Mouse (Mus musculus) liver, postnatal 0 days (tissue): ENCODE measurements around the gene Klk1b4. TPM values are rescaled to one million over a fixed set of nuclear protein-coding genes. Genes with fewer than 3 reads are reported as not detected.
"Not testable (repeated sequence)": the region's sequence is repeated elsewhere in the genome, so short reads cannot be mapped to it uniquely, and the experiment has no call there.

Experiments used
- ATAC-seq: fragments of 200-750 bp; cut with Nextera tagmentation; 2 replicates; pipeline ENCODE4 v1.8.0; 2017; ENCODE audit warnings: mild to moderate bottlenecking, moderate library complexity
- DNase-seq: peaks from one replicate; pipeline ENCODE4 v3.0.0-alpha.2; 2016
- H3K27ac ChIP-seq: fragments of 300-500 bp; sonication (generic); 2 replicates; pipeline ENCODE4 v1.5.1; 2014; ENCODE audit warnings: antibody characterized with exemption, moderate library complexity, mild to moderate bottlenecking, low read depth
- H3K27me3 ChIP-seq: fragments of 300-500 bp; sonication (generic); 2 replicates; pipeline ENCODE4 v1.6.1; 2014; ENCODE audit warnings: low read length, control low read depth, mixed read lengths; ENCODE audit not compliant: insufficient read depth
- H3K36me3 ChIP-seq: fragments of 300-500 bp; sonication (generic); replicated peaks from 2 replicates; pipeline ENCODE4 v1.6.1; 2014; ENCODE audit warnings: mild to moderate bottlenecking, control low read depth, low read length, moderate library complexity, mixed read lengths; ENCODE audit not compliant: insufficient read depth
- H3K4me1 ChIP-seq: fragments of 300-500 bp; sonication (generic); 2 replicates; pipeline ENCODE4 v1.6.1; 2014; ENCODE audit warnings: antibody characterized with exemption, mild to moderate bottlenecking, control low read depth; ENCODE audit not compliant: insufficient read depth
- H3K4me2 ChIP-seq: fragments of 300-500 bp; sonication (generic); 2 replicates; pipeline ENCODE4 v1.6.1; 2014; ENCODE audit warnings: low read depth, mild to moderate bottlenecking, low read length, moderate library complexity, mixed read lengths
- H3K4me3 ChIP-seq: fragments of 300-500 bp; sonication (generic); 2 replicates; pipeline ENCODE4 v1.5.1; 2014; ENCODE audit warnings: low read depth, low read length
- H3K9ac ChIP-seq: fragments of 300-500 bp; sonication (generic); replicated peaks from 2 replicates; pipeline ENCODE4 v1.6.1; 2014; ENCODE audit warnings: mild to moderate bottlenecking, moderate library complexity
- H3K9me3 ChIP-seq: fragments of 300-500 bp; sonication (generic); 2 replicates; pipeline ENCODE4 v1.6.1; 2016; ENCODE audit warnings: mild to moderate bottlenecking, control low read depth, low read length, mixed read lengths
- CTCF ChIP-seq: sonication (generic); IDR thresholded peaks from 2 replicates; pipeline ENCODE4 v1.5.1; 2016; ENCODE audit warnings: antibody characterized with exemption, low read depth
- EP300 ChIP-seq: IDR thresholded peaks from 2 replicates; pipeline ENCODE4 v1.6.1; 2016; ENCODE audit warnings: antibody characterized with exemption, low read depth, mild to moderate bottlenecking
- WGBS: fragments of 180-500 bp; shearing (Covaris S2); extraction: QIAGEN DNeasy Blood & Tissue Kit; methylation state at CpG from one replicate; pipeline ENCODE4 v1.1.7; 2014; ENCODE audit not compliant: insufficient replicate concordance; 5-methylcytosine and 5-hydroxymethylcytosine counted together
- polyA plus RNA-seq: library from polyadenylated mRNA; unstranded; fragments of >200 nt; fragmentation: Nextera tagmentation; extraction: Ambion mirVana; gene quantifications from 2 replicates; pipeline ENCODE4 v1.2.1, GENCODE M21; 2015

The Klk1b4 gene
- 0.18 TPM in 1 of 2 replicates, not detected in the other for polyA plus RNA-seq

DNA sequence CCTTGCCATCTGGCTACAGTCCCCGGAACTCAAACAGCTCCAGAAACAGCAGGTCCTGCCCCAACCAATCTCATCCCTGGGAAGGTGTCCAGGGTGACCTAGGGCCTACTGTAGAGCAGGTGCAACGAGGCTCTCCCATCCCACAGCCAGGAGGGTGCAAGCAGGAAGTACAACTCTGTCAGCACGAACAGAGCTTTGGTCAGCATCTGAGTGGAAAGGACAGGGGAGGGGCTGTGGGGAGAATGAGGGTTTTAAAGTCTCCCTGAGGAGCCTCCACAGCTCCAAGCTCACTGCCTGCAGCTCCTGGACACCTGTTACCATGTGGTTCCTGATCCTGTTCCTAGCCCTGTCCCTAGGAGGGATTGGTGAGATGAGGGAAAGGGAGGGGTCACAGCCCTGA is at the start of gene Klk1b4:
Gene Klk1b4 (plus strand): TSS at position 301 of the 400 bp plus-strand sequence.
- not testable (repeated sequence) for DNase-seq, ATAC-seq, H3K9ac ChIP-seq, H3K9me3 ChIP-seq, H3K27me3 ChIP-seq, H3K36me3 ChIP-seq, H3K4me1 ChIP-seq, H3K4me3 ChIP-seq, H3K27ac ChIP-seq, H3K4me2 ChIP-seq
- 18% methylated on average over 3 of the region's 3 CpGs for WGBS

DNA sequence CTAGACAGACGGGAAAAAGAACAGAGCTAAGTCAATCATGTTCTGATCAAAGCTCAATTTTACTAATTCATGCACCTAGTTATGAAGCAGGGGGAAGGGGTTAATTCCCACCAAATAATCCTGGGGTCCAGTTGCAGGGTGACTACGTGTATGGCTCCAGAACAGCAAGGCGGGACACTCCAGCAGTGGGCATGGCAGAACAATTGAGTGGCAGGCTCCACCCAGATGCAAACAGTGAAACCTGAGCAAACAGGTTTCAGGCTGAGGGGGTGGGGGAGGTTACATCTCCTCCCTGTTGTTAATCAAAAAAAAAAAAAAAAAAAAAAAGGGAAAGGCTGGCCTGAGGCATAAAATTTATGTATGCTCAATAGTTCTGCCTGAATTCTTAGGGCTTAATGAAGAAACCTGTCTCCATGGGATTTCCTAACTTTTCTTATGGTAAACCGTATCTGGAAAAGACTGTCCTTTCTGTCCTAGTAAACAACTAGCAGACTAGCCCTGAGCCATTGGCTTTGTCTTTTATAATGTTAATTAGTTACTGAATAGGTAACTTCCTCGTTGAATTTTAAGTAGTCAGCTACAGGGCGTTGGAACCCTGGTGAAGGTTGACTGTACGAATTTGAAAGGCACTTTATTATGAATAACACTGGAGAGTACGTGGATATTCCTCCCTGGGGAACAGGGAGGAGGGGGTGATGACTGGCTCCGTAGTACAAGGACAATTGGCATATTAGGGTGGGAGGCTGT is 27.8 kb upstream of the Klk1b4 start:
- no peak for ATAC-seq

DNA sequence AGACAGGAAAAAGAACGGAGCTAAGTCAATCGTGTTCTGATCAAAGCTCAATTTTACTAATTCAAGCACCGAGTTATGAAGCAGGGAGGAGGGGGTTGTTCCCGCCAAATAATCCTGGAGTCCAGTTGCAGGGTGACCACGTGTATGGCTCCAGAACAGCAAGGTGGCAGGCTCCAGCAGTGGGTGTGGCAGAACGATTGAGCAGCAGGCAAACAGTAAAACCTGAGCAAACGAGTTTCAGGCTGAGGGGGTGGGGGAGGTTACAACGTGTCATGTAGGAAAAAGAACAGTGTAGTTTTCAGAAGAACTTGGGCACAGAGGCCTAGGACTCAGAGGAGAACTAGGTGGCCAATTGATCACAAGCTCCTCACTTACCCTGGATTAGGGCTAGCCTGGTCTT is 20.7 kb upstream of the Klk1b4 start:
- not testable (repeated sequence) for ATAC-seq, H3K36me3 ChIP-seq, H3K9ac ChIP-seq, H3K4me2 ChIP-seq, H3K4me1 ChIP-seq, H3K27me3 ChIP-seq, H3K27ac ChIP-seq, H3K9me3 ChIP-seq, H3K4me3 ChIP-seq
- 53% methylated on average over 8 of the region's 8 CpGs for WGBS
- DNase-seq: peak; percentile 10

More for the DNA sequence above, 27.8 kb upstream of the Klk1b4 start:
- Histone ChIP-seq H3K4me1 (no peaks in the 10 kb centered on the region), H3K9me3 (no peaks in the 10 kb centered on the region), H3K27ac (no peak overlapping the region), H3K4me3 (no peak overlapping the region), H3K36me3 (no peaks in the 10 kb centered on the region), H3K9ac (no peak overlapping the region), H3K27me3 (no peaks in the 10 kb centered on the region), H3K4me2 (no peak overlapping the region)
- 61% methylated on average over 9 of the region's 9 CpGs for WGBS
- TF ChIP-seq EP300: no peak
- TF ChIP-seq CTCF: no peak
- no peak for DNase-seq

DNA sequence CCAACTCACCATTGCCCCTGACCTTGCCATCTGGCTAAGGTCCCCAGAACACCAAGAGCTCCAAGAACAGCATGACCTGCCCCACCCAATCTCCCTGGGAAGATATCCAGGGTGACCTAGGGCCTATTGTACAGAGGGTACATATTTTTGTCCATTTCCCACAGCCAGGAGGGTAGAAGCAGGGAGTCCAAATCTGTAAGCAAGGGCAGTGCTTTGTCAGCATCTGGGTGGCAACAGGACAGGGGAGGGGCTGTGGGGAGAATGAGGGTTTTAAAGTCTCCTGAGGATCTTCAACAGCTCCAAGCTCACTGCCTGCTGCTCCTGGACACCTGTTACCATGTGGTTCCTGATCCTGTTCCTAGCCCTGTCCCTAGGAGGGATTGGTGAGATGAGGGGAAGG is 19.3 kb upstream of the Klk1b4 start, which contains the start of gene Klk1b24:
Gene Klk1b24 (plus strand): TSS at position 301 of the 400 bp plus-strand sequence.
- not testable (repeated sequence) for H3K27me3 ChIP-seq, H3K4me3 ChIP-seq, ATAC-seq, H3K9ac ChIP-seq, H3K27ac ChIP-seq, H3K36me3 ChIP-seq, H3K4me1 ChIP-seq, H3K4me2 ChIP-seq, H3K9me3 ChIP-seq
- DNase-seq: peak; percentile 1

DNA sequence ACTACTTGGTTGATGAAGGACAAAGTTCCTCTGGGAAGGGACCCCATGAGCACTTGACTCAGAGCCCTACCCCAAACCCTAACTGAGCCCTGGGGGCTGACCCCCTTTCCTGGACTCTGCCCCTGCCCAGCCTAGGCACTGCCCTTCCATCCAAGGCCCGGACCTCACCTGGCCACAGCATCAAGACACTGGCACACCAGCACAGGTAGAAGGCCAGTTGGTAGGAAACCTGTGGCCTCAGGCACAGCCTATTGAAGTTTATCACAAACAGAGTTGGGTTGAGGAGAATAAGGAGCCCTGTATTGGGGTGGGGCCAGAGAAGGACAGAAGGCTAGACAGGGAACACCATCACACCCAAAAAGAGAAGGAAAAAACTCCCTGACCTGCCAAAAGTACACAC is 13.8 kb upstream of the Klk1b4 start:
- not testable (repeated sequence) for H3K4me2 ChIP-seq, ATAC-seq, H3K9ac ChIP-seq, H3K36me3 ChIP-seq, H3K4me1 ChIP-seq, H3K27ac ChIP-seq, H3K4me3 ChIP-seq, H3K27me3 ChIP-seq, DNase-seq, H3K9me3 ChIP-seq
- WGBS: 57% methylated on average over 1 of the region's 1 CpGs

DNA sequence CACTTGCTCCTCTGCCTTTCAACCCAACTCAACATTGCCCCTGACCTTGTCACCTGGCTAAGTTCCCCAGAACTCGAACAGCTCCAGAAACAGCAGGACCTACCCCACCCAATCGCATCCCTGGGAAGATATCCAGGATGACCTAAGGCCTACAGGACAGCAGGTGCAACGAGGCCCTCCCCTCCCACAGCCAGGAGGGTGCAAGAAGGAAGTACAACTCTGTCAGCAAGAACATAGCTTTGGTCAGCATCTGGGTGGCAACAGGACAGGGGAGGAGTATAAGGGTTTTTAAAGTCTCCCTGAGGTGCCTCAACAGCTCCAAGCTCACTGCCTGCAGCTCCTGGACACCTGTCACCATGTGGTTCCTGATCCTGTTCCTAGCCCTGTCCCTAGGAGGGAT is 9.3 kb upstream of the Klk1b4 start, which contains the start of gene Klk1b3:
Gene Klk1b3 (plus strand): TSS at position 301 of the 400 bp plus-strand sequence.
- no peak for DNase-seq
- WGBS: 52% methylated on average over 3 of the region's 3 CpGs
- TF ChIP-seq CTCF (no peak), EP300 (no peak)

DNA sequence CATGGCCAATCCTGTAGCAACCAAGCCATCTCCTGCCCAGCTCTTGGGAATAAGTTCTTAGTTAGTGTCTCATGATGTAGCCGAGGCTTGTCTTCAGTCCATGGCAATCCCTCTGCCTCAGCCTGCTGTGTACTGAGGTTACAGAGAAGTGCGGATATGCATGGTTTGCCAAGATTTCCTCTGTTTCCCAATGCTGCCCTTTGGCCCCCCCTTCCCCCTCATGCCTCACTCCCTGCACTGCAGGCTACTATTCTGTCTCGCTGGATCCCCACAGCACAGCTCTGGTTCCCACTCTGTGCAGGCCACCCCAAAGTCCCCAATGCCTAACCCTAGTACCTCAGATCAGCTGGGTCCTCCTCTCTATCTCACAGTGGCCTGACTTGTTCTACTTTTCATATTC is 1.1 kb downstream of the Klk1b4 start:
- Histone ChIP-seq H3K4me2 (no peak overlapping the region), H3K4me1 (0 out of 2 replicates have a peak, but pooled peaks cover 4% of the 10 kb centered on the region), H3K27ac (no peak overlapping the region), H3K36me3 (no peaks in the 10 kb centered on the region), H3K9me3 (no peaks in the 10 kb centered on the region), H3K9ac (no peak overlapping the region), H3K4me3 (no peak overlapping the region), H3K27me3 (no peaks in the 10 kb centered on the region)
- peak; percentile 54; the same call in 1 of the 2 replicates for ATAC-seq
- DNase-seq: peak; percentile 41
- TF ChIP-seq CTCF (no peak), EP300 (no peak)
- 39% methylated on average over 3 of the region's 3 CpGs for WGBS

More for the DNA sequence above, 9.3 kb upstream of the Klk1b4 start, which contains the start of gene Klk1b3:
- Histone ChIP-seq H3K9me3 (no peaks in the 10 kb centered on the region), H3K36me3 (no peaks in the 10 kb centered on the region), H3K27me3 (no peaks in the 10 kb centered on the region), H3K9ac (no peak within 1 kb of the TSS), H3K4me3 (no peak within 1 kb of the TSS), H3K4me2 (no peak within 1 kb of the TSS), H3K27ac (no peak within 1 kb of the TSS), H3K4me1 (no peaks in the 10 kb centered on the region)
- no peak for ATAC-seq
